Mouse (Mus musculus) thymus, adult 2 months (tissue): ENCODE data around the gene Cntn1.

Experiments used
- CTCF ChIP-seq: fragments of 200-500 bp; IDR thresholded peaks from 2 replicates; pipeline ENCODE4 v1.5.1; 2012; ENCODE audit warnings: mild to moderate bottlenecking, control low read depth, low read length, moderate library complexity, borderline replicate concordance; ENCODE audit not compliant: control insufficient read depth, poor library complexity, insufficient read depth; ENCODE audit errors: extremely low read depth
- POLR2A ChIP-seq: fragments of 200-500 bp; IDR thresholded peaks from 2 replicates; pipeline ENCODE4 v1.6.1; 2012; ENCODE audit warnings: mild to moderate bottlenecking, low read length, control low read depth, moderate library complexity; ENCODE audit not compliant: control insufficient read depth, poor library complexity, insufficient read depth; ENCODE audit errors: extremely low read depth

DNA sequence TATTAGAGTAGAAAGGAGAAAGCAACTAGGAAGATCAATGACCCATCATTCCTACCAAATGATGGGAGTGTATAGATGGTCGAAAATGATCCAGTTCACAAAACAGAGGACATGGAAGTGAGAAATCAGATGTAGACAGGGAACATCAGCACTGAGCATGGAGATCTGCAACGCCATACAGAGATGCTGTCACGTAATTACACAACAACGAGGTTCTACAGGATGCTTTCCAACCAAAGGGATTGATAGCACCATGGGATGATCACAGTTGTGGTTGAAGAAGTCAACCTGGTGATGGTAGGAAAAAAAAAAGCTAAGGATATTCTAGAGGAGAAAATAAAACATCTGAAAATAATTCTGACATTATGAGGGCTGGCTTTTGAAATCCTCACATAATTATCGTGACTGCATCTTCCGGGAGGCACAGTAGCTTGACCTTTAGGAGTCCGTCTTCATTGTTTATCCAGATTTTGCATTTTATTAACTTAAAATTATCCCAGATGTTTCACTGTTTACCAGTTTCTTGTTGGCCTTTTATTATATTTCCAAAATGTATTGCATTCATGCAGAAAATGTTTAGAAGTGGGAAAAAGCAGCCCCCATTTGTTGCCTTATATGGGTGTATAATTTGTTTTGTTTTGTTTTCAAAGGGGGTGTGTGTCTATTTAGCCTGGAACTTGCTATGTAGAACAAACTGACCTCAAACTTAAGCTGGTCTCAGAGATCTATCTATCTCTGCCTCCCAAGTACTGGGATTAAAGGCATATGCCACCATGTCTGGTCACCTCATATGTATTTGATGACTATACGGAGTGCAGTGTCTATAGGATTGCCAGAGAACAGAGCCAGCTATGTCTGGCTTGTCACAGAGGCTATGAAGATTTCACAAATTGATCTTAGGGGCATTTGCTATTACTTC is 38.5 kb upstream of the Cntn1 start:
- TF ChIP-seq POLR2A (no peak), CTCF (no peak)
